Mouse (Mus musculus) kidney, embryonic 15.5 days (tissue): Measurements from ENCODE around the gene Rcn2. TPM values are rescaled to one million over a fixed set of nuclear protein-coding genes. Genes with fewer than 3 reads are reported as not detected.
A peak's percentile ranks its signal among the peaks of the same experiment; 100 is the strongest.

Experiments
- ATAC-seq: fragments of 200-750 bp; cut with Nextera tagmentation; replicated peaks from 2 replicates; pipeline ENCODE4 v1.8.0; 2017; ENCODE audit warnings: moderate TSS enrichment; ENCODE audit not compliant: low FRiP score
- H3K27ac ChIP-seq: fragments of 300-500 bp; sonication (generic); 2 replicates; pipeline ENCODE4 v1.5.1; 2015; ENCODE audit warnings: mild to moderate bottlenecking, inconsistent platforms
- H3K27me3 ChIP-seq: fragments of 300-500 bp; sonication (generic); 2 replicates; pipeline ENCODE4 v1.6.1; 2015; ENCODE audit warnings: inconsistent platforms
- H3K36me3 ChIP-seq: fragments of 300-500 bp; sonication (generic); 2 replicates; pipeline ENCODE4 v1.6.1; 2015; ENCODE audit warnings: inconsistent platforms
- H3K4me1 ChIP-seq: fragments of 300-500 bp; sonication (generic); 2 replicates; pipeline ENCODE4 v1.6.1; 2015; ENCODE audit warnings: inconsistent platforms
- H3K4me2 ChIP-seq: fragments of 300-500 bp; sonication (generic); 2 replicates; pipeline ENCODE4 v1.6.1; 2015; ENCODE audit warnings: moderate library complexity, mild to moderate bottlenecking, inconsistent platforms
- H3K4me3 ChIP-seq: fragments of 300-500 bp; sonication (generic); replicated peaks from 2 replicates; pipeline ENCODE4 v1.5.1; 2015; ENCODE audit warnings: mild to moderate bottlenecking, inconsistent platforms
- H3K9ac ChIP-seq: fragments of 300-500 bp; sonication (generic); 2 replicates; pipeline ENCODE4 v1.6.1; 2015; ENCODE audit warnings: mild to moderate bottlenecking, inconsistent platforms
- H3K9me3 ChIP-seq: fragments of 300-500 bp; sonication (generic); replicated peaks from 2 replicates; pipeline ENCODE4 v1.6.1; 2016; ENCODE audit warnings: inconsistent platforms
- WGBS: fragments of 180-500 bp; shearing (Covaris S2); methylation state at CpG from one replicate; pipeline ENCODE4 v1.1.7; 2015; ENCODE audit warnings: mixed read lengths; 5-methylcytosine and 5-hydroxymethylcytosine counted together
- polyA plus RNA-seq: library from polyadenylated mRNA; unstranded; fragments of >200 nt; fragmentation: Nextera tagmentation; extraction: Ambion mirVana; gene quantifications from 2 replicates; pipeline ENCODE4 v1.2.1, GENCODE M21; 2015

Rcn2 gene
- polyA plus RNA-seq, 1 experiment from 2014 or later = 246 TPM

DNA sequence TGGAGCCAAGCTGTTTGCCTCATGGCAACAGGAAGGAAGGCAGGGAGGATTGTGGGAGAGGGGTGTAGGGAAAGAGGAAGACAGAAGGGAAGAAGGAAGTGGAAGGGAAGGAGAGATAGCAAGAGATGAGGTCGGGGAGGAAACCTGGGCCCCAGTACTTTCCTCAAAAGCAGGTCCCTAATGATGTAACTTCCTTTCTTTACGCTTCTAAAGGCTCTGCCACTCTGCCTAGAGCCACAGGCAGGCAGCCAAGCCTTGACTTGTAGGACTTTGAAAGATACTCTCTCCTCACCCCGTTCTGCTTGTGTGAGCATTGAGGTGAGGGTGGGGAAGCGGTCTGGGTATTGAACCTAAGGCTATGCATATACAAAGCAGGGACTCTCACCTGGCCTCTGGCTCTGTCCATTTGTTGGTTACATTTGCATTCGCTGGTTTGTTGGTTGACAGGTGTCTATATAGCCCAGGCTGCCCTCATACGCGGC is 58.4 kb downstream of the Rcn2 start:
- Histone ChIP-seq H3K4me2 (no peak overlapping the region), H3K9ac (no peak overlapping the region), H3K27ac (no peak overlapping the region), H3K4me1 (peaks cover 6% of the 10 kb centered on the region), H3K9me3 (no peaks in the 10 kb centered on the region), H3K36me3 (no peaks in the 10 kb centered on the region), H3K4me3 (no peak overlapping the region), H3K27me3 (no peaks in the 10 kb centered on the region)
- WGBS = 84% methylated on average over 7 of the region's 7 CpGs
- no peak for ATAC-seq

DNA sequence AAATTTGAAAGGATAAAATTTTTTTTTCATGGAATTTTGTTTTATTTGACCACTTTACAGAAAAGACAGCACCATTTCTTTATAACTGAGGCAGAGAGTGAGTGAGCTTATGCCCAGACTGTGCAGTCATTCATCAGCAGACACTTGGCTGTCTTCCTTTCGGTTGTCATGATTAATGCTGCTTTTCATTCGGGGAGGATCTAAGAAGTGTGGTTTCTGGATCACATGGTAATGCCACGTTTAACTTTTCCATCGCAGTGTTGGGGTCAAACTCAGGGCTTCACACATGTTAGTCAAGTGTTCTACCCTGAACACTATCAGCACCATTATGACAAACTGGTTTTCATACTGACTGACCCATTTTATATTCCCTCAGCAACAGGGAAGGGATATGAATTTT is 59.4 kb downstream of the Rcn2 start:
- Histone ChIP-seq H3K4me3 (no peak overlapping the region), H3K9me3 (no peaks in the 10 kb centered on the region), H3K27me3 (no peaks in the 10 kb centered on the region), H3K4me2 (no peak overlapping the region), H3K4me1 (peaks cover 13% of the 10 kb centered on the region), H3K27ac (no peak overlapping the region), H3K36me3 (no peaks in the 10 kb centered on the region), H3K9ac (no peak overlapping the region)
- no peak for ATAC-seq
- WGBS = 20% methylated on average over 4 of the region's 4 CpGs

DNA sequence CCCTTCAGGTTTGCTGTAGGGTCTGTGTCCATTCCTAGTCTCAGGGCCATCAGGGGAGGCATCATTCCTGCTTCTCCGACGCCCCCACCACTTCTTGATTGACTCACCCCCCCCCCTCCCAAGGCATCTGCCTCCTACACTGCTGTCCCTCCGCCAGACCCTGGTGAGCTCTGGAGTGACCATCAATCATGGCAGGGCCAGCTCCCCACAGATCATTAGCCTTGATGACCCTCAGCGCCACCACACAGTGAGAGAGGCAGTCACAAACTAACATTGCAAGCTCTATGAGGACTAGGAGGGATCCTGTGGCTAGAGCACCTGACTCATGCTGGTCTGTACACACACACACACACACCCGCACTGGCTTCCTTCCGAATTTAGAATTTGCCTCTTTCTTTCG is 63.3 kb downstream of the Rcn2 start:
- WGBS = 23% methylated on average over 7 of the region's 7 CpGs
- Histone ChIP-seq H3K4me1 (peaks cover 17% of the 10 kb centered on the region), H3K36me3 (no peaks in the 10 kb centered on the region), H3K9ac (no peak overlapping the region), H3K4me2 (no peak overlapping the region), H3K9me3 (no peaks in the 10 kb centered on the region), H3K27ac (no peak overlapping the region), H3K27me3 (no peaks in the 10 kb centered on the region), H3K4me3 (no peak overlapping the region)
- peak; percentile 85 for ATAC-seq

DNA sequence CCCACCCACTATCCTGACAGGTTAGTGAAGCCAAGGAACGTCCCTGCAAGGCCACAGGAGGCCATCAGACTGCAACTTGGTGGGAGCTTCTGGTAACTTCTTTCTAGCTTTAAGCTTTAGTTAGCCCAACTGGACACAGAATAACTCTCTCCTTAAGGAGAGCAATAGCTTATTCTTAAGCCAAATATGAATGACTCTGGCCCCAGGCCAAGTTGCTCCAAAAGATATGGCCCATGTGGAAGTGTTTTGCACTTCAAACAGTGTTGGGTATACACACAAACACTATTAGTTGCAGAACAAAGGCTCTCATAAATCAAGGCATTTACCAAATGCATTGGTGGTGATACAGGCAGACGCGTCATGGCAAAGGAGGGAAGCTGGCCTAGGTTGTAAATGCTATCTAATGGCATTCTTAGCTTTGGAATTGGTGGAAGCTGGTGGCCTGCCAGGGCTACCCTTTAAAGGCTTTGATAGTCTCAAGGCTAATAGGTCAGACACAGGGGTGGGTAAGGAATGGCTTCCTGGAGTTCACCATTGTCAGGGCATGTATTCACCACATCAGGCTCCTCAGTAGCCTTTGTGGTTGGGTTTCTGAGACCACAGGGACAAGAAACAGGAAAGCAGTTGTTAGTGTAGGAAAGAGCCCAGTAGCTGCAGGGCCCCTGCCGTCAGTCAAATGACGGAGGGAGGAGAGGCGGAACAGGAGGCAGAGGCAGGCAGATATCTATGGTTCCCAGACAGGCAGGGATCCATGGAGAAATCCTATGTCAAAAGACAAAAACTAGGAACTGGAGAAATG is 64.8 kb downstream of the Rcn2 start:
- WGBS = 69% methylated on average over 6 of the region's 6 CpGs
- ATAC-seq = no peak
- H3K4me2 ChIP-seq = no peak overlapping the region
- H3K36me3 ChIP-seq = no peaks in the 10 kb centered on the region
- H3K27me3 ChIP-seq = no peaks in the 10 kb centered on the region
- H3K9me3 ChIP-seq = no peaks in the 10 kb centered on the region
- H3K9ac ChIP-seq = no peak overlapping the region
- H3K27ac ChIP-seq = no peak overlapping the region
- no peak overlapping the region for H3K4me3 ChIP-seq
- peaks cover 17% of the 10 kb centered on the region for H3K4me1 ChIP-seq

DNA sequence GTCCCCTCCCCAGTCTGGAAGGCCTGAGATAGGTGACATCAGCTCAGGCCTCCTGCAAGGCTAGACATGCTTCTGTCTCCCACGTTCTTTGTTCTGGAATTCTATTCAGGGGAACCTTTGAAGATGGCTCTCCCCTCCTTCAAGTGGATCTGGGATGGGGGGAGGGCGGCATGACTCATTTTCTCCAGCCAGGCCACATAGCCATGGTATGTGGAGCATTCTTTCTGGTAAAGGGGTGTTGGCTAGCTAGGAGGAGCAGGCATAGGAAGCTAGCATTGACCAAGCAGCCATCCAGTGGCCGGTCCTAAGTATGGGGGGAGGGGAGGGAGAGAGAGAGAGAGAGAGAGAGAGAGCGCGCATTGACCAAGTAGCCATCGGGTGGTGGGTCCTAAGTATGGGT is 65.9 kb downstream of the Rcn2 start:
- no peaks in the 10 kb centered on the region for H3K9me3 ChIP-seq

DNA sequence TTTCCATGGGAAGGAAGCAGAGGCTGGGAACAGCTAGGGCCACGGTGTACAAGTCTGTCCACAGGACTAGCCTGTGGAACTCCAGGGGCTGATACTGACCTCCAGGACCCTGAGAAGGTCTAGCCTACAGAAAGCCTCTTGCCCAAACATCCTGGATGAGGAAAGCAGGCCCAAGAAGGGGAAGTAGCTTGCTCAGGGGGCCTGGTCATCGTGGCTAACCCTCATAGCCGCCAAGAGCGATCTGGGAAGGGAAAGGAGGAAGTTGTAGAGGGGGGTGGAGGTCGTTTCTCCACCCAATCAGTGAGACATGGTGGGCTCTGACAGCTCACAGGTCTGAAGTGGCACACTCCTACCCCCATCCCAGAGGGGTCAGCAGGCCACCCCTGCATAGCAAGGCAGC is 66.5 kb downstream of the Rcn2 start:
- H3K4me1 ChIP-seq = peaks cover 21% of the 10 kb centered on the region
- no peaks in the 10 kb centered on the region for H3K9me3 ChIP-seq
- H3K4me3 ChIP-seq = no peak overlapping the region
- ATAC-seq = no peak
- no peak overlapping the region for H3K27ac ChIP-seq
- 66% methylated on average over 5 of the region's 5 CpGs for WGBS
- H3K27me3 ChIP-seq = no peaks in the 10 kb centered on the region
- no peak overlapping the region for H3K9ac ChIP-seq
- H3K4me2 ChIP-seq = no peak overlapping the region
- no peaks in the 10 kb centered on the region for H3K36me3 ChIP-seq

More for the DNA sequence above, 65.9 kb downstream of the Rcn2 start:
- WGBS = 82% methylated on average over 6 of the region's 6 CpGs
- Histone ChIP-seq H3K27me3 (no peaks in the 10 kb centered on the region), H3K27ac (no peak overlapping the region), H3K4me3 (no peak overlapping the region), H3K9ac (no peak overlapping the region), H3K4me2 (no peak overlapping the region), H3K4me1 (peaks cover 20% of the 10 kb centered on the region), H3K36me3 (no peaks in the 10 kb centered on the region)
- ATAC-seq = no peak

Other genes starting within 250 kb of the Rcn2 start
- 9.0 and 9.5 TPM in 2 replicates for gene Scaper, start 103.7 kb upstream of the Rcn2 start, polyA plus RNA-seq
- gene 4930563M21Rik, start 31.3 kb upstream of the Rcn2 start, polyA plus RNA-seq = not detected in 2 replicates
- gene Pstpip1, start 48.1 kb downstream of the Rcn2 start, polyA plus RNA-seq = 1.1 and 1.4 TPM in 2 replicates
- gene Tspan3, start 123.6 kb downstream of the Rcn2 start, polyA plus RNA-seq = 480 and 483 TPM in 2 replicates